Mouse (Mus musculus): Measurements from ENCODE around the gene Hjurp.

GRCm38 (mm10) chr1:88229986-88230385 lies 47.4 kb downstream of the Hjurp start:
- TF ChIP-seq POLR2A (IDR thresholded peaks at IDR 0.05; ENCODE audit: extremely low read depth, insufficient read depth, low read length) (no peak), CTCF (IDR thresholded peaks at IDR 0.05; ENCODE audit: low read depth, low read length) (no peak)

All from liver, adult 2 months (tissue).